Mouse (Mus musculus) CH12.LX (cell line): ENCODE measurements at regions not wholly inside any gene's neighbourhood (a gene's known extent, or its start where the extent isn't known, plus 50 kb on each side); places are given as distances from the start of the nearest gene placed in this dataset.
A peak's percentile ranks its signal among the peaks of the same experiment; 100 is the strongest.

Experiments
- DNase-seq: peaks from one replicate; pipeline ENCODE4 v3.0.0-alpha.2; 2013; ENCODE audit errors: extremely low read depth
- H3K27ac ChIP-seq: 2 replicates; pipeline ENCODE4 v1.5.1; 2012; ENCODE audit warnings: low read depth, mild to moderate bottlenecking, control low read depth, moderate library complexity; ENCODE audit not compliant: insufficient read depth
- H3K27me3 ChIP-seq: replicated peaks from 2 replicates; pipeline ENCODE3; 2012; ENCODE audit warnings: inconsistent platforms
- H3K36me3 ChIP-seq, 2 experiments: replicated peaks in 1 of 2; 2 replicates each; pipeline versions ENCODE3 to v1.6.1; 2012; ENCODE audit warnings: inconsistent platforms in 1 of 2, low read length in 1 of 2, mild to moderate bottlenecking in 1 of 2, mixed read lengths in 1 of 2, moderate library complexity in 1 of 2; ENCODE audit not compliant: control insufficient read depth in 1 of 2, insufficient read depth in 1 of 2
- H3K4me1 ChIP-seq, 2 experiments: 2 replicates each; pipeline ENCODE4 v1.6.1; 2012; ENCODE audit warnings: inconsistent platforms in 1 of 2, moderate library complexity in 1 of 2; ENCODE audit not compliant: insufficient read depth in 2 of 2, control insufficient read depth in 1 of 2
- H3K4me2 ChIP-seq: 2 replicates; pipeline ENCODE4 v1.6.1; 2012; ENCODE audit warnings: low read depth, mild to moderate bottlenecking, control low read depth; ENCODE audit not compliant: poor library complexity, insufficient read depth, severe bottlenecking
- H3K4me3 ChIP-seq, 3 experiments: fragments of 150-350 bp in 1 of 3; sonication (generic) in 1 of 3; replicated peaks in 1 of 3; 2 replicates each; pipeline versions ENCODE3 to v1.5.1; 2011 to 2012; ENCODE audit warnings: low read depth in 2 of 3, low read length in 2 of 3, mild to moderate bottlenecking in 2 of 3, moderate library complexity in 2 of 3, control low read depth in 1 of 3, improper control_type of control experiment in 1 of 3, inconsistent platforms in 1 of 3, mixed read lengths in 1 of 3; ENCODE audit not compliant: poor library complexity in 1 of 3
- H3K79me2 ChIP-seq: replicated peaks from 2 replicates; pipeline ENCODE4 v1.6.1; 2012; ENCODE audit warnings: mild to moderate bottlenecking, moderate library complexity; ENCODE audit not compliant: control insufficient read depth, poor library complexity, insufficient read depth, severe bottlenecking; ENCODE audit errors: extremely low read depth
- H3K9ac ChIP-seq: 2 replicates; pipeline ENCODE4 v1.6.1; 2012; ENCODE audit warnings: low read depth, mild to moderate bottlenecking, control low read depth, moderate library complexity; ENCODE audit not compliant: insufficient read depth
- H3K9me3 ChIP-seq: replicated peaks from 2 replicates; pipeline ENCODE3; 2012; ENCODE audit warnings: low read length, inconsistent platforms, mixed read lengths
- CHD1 ChIP-seq: IDR thresholded peaks from 2 replicates; pipeline ENCODE4 v1.6.1; 2012; ENCODE audit warnings: low read depth, low read length, improper control_type of control experiment, inconsistent platforms
- CHD2 ChIP-seq: IDR thresholded peaks from 2 replicates; pipeline ENCODE4 v1.6.1; 2011; ENCODE audit warnings: low read length, improper control_type of control experiment
- CTCF ChIP-seq, 2 experiments: IDR thresholded peaks in 1 of 2; conservative IDR thresholded peaks in 1 of 2; 2 replicates each; pipeline ENCODE4 v1.5.1; 2011 to 2012; ENCODE audit warnings: low read depth in 2 of 2, low read length in 2 of 2, improper control_type of control experiment in 1 of 2, inconsistent platforms in 1 of 2, mild to moderate bottlenecking in 1 of 2, moderate library complexity in 1 of 2
- E2F4 ChIP-seq: IDR thresholded peaks from 2 replicates; pipeline ENCODE4 v1.6.1; 2011; ENCODE audit warnings: low read depth, low read length, improper control_type of control experiment; ENCODE audit not compliant: insufficient replicate concordance
- EP300 ChIP-seq: IDR thresholded peaks from 2 replicates; pipeline ENCODE4 v1.6.1; 2011; ENCODE audit warnings: low read length, improper control_type of control experiment
- ETS1 ChIP-seq: conservative IDR thresholded peaks from 2 replicates; pipeline ENCODE4 v1.6.1; 2012; ENCODE audit warnings: low read depth, mild to moderate bottlenecking, inconsistent platforms, low read length, improper control_type of control experiment, moderate library complexity
- GABPA ChIP-seq: IDR thresholded peaks from 2 replicates; pipeline ENCODE4 v1.6.1; 2012; ENCODE audit warnings: low read depth, low read length, improper control_type of control experiment, inconsistent platforms; ENCODE audit not compliant: insufficient replicate concordance
- IRF4 ChIP-seq: IDR thresholded peaks from 2 replicates; pipeline ENCODE4 v1.6.1; 2014; ENCODE audit warnings: low read depth, mild to moderate bottlenecking, inconsistent platforms, low read length, improper control_type of control experiment
- MAFK ChIP-seq: IDR thresholded peaks from 2 replicates; pipeline ENCODE4 v1.6.1; 2011; ENCODE audit warnings: low read length, improper control_type of control experiment; ENCODE audit not compliant: insufficient replicate concordance
- MAZ ChIP-seq: IDR thresholded peaks from 2 replicates; pipeline ENCODE4 v1.6.1; 2012; ENCODE audit warnings: low read depth, mild to moderate bottlenecking, inconsistent platforms, low read length, improper control_type of control experiment, moderate library complexity
- MXI1 ChIP-seq: IDR thresholded peaks from 2 replicates; pipeline ENCODE4 v1.6.1; 2011; ENCODE audit warnings: mild to moderate bottlenecking, low read depth, low read length, improper control_type of control experiment
- MYC ChIP-seq: IDR thresholded peaks from 2 replicates; pipeline ENCODE4 v1.6.1; 2011; ENCODE audit warnings: low read depth, mild to moderate bottlenecking, improper control_type of control experiment, low read length
- NRF1 ChIP-seq: IDR thresholded peaks from 2 replicates; pipeline ENCODE4 v1.6.1; 2014; ENCODE audit warnings: low read depth, mild to moderate bottlenecking, inconsistent platforms, low read length, improper control_type of control experiment, moderate library complexity
- POLR2A ChIP-seq: IDR thresholded peaks from 2 replicates; pipeline ENCODE4 v1.6.1; 2011; ENCODE audit warnings: low read depth, mild to moderate bottlenecking, improper control_type of control experiment, low read length
- POLR2AphosphoS2 ChIP-seq: IDR thresholded peaks from 2 replicates; pipeline ENCODE4 v1.6.1; 2011; ENCODE audit warnings: low read depth, low read length, improper control_type of control experiment
- RAD21 ChIP-seq: IDR thresholded peaks from 2 replicates; pipeline ENCODE4 v1.6.1; 2011; ENCODE audit warnings: low read depth, mild to moderate bottlenecking, low read length, improper control_type of control experiment, moderate library complexity
- SIN3A ChIP-seq: IDR thresholded peaks from 2 replicates; pipeline ENCODE4 v1.6.1; 2012; ENCODE audit warnings: low read length, improper control_type of control experiment, inconsistent platforms
- SMC3 ChIP-seq: IDR thresholded peaks from 2 replicates; pipeline ENCODE4 v1.6.1; 2011; ENCODE audit warnings: low read depth, low read length, improper control_type of control experiment
- TBP ChIP-seq: conservative IDR thresholded peaks from 2 replicates; pipeline ENCODE4 v1.6.1; 2011; ENCODE audit warnings: low read depth, low read length, improper control_type of control experiment
- TCF12 ChIP-seq: IDR thresholded peaks from 2 replicates; pipeline ENCODE4 v1.6.1; 2014; ENCODE audit warnings: low read depth, mild to moderate bottlenecking, inconsistent platforms, low read length, improper control_type of control experiment
- UBTF ChIP-seq: IDR thresholded peaks from 2 replicates; pipeline ENCODE4 v1.6.1; 2012; ENCODE audit warnings: low read depth, mild to moderate bottlenecking, inconsistent platforms, low read length, improper control_type of control experiment, moderate library complexity
- USF1 ChIP-seq: IDR thresholded peaks from 2 replicates; pipeline ENCODE4 v1.6.1; 2014; ENCODE audit warnings: low read depth, mild to moderate bottlenecking, inconsistent platforms, low read length, improper control_type of control experiment
- USF2 ChIP-seq: conservative IDR thresholded peaks from 2 replicates; pipeline ENCODE4 v1.6.1; 2011; ENCODE audit warnings: low read depth, low read length, improper control_type of control experiment
- ZC3H11A ChIP-seq: IDR thresholded peaks from 2 replicates; pipeline ENCODE4 v1.6.1; 2012; ENCODE audit warnings: low read depth, mild to moderate bottlenecking, inconsistent platforms, low read length, improper control_type of control experiment
- ZKSCAN1 ChIP-seq: IDR thresholded peaks from 2 replicates; pipeline ENCODE4 v1.6.1; 2012; ENCODE audit warnings: low read depth, inconsistent platforms, low read length, improper control_type of control experiment, borderline replicate concordance
- ZNF384 ChIP-seq: IDR thresholded peaks from 2 replicates; pipeline ENCODE4 v1.6.1; 2012; ENCODE audit warnings: low read depth, low read length, improper control_type of control experiment, inconsistent platforms
- dilution Hi-C: fragments of 300-500 bp; cut with MboI; formaldehyde crosslinking; loops from 2 replicates; pipeline ENCODE4 v1.14.3; 2020; ENCODE audit warnings: low sequenced_read_pairs; ENCODE audit not compliant: extremely low pct_unique_long_range_greater_than_20kb, extremely low pct_ligation_motif_present
- in situ Hi-C: fragments of 300-500 bp; cut with MboI; formaldehyde crosslinking; loops from 3 replicates; pipeline ENCODE4 v1.14.3; 2019; ENCODE audit warnings: low sequenced_read_pairs, low pct_ligation_motif_present, low pct_unique_long_range_greater_than_20kb, mixed read lengths

GRCm38 (mm10) chr11:86881710-86882109 is 74.2 kb upstream of the Dhx40 start:
- Histone ChIP-seq H3K9me3 (no peaks in the 10 kb centered on the region), H3K79me2 (no peaks in the 10 kb centered on the region), H3K9ac (no peak overlapping the region), H3K4me2 (no peak overlapping the region), H3K27ac (no peak overlapping the region), H3K36me3 (no peaks in the 10 kb centered on the region), H3K4me1 (no peaks in the 10 kb centered on the region), H3K4me3 (no peak overlapping the region), H3K27me3 (no peaks in the 10 kb centered on the region)
- TF ChIP-seq POLR2A, result no peak
- no peak for TF ChIP-seq CHD2
- TF ChIP-seq USF1, result no peak
- TF ChIP-seq SIN3A, result no peak
- TF ChIP-seq MYC, result no peak
- no peak for TF ChIP-seq TBP
- peak in 1 of 2 experiments; percentile 35; a peak in 2 of 4 replicates for TF ChIP-seq CTCF (conservative IDR thresholded peaks at IDR 0.05 in 1 of 2, IDR thresholded peaks at IDR 0.05 in 1 of 2; ENCODE audit: low read depth in 2 of 2, low read length in 2 of 2)
- no peak for TF ChIP-seq TCF12
- no peak for TF ChIP-seq MAZ
- TF ChIP-seq POLR2AphosphoS2, result no peak
- TF ChIP-seq E2F4, result no peak
- TF ChIP-seq ZKSCAN1, result no peak
- TF ChIP-seq CHD1, result no peak
- TF ChIP-seq EP300, result no peak
- TF ChIP-seq RAD21, result peak; percentile 15
- TF ChIP-seq SMC3, result peak; percentile 18; the same call in 1 of the 2 replicates
- in situ Hi-C loops (no loop called here), dilution Hi-C loops (no loop called here)
- DNase-seq, result no peak

GRCm38 (mm10) chr11:86879356-86879905 is 71.9 kb upstream of the Dhx40 start:
- TF ChIP-seq ETS1 (no peak), MAFK (no peak), ZC3H11A (no peak), RAD21 (no peak), UBTF (no peak), POLR2A (no peak), TBP (no peak), SIN3A (no peak), USF2 (no peak), ZKSCAN1 (no peak), IRF4 (no peak), USF1 (no peak), SMC3 (no peak), NRF1 (no peak), TCF12 (no peak), GABPA (no peak), MXI1 (no peak), ZNF384 (no peak)
- Histone ChIP-seq H3K4me3 (no peak overlapping the region), H3K27me3 (no peaks in the 10 kb centered on the region), H3K4me1 (no peaks in the 10 kb centered on the region), H3K27ac (no peak overlapping the region), H3K79me2 (no peaks in the 10 kb centered on the region), H3K36me3 (no peaks in the 10 kb centered on the region), H3K9me3 (no peaks in the 10 kb centered on the region), H3K4me2 (no peak overlapping the region), H3K9ac (no peak overlapping the region)
- dilution Hi-C loops, result no loop called here
- in situ Hi-C loops, result no loop called here
- no peak for DNase-seq
